In genomic region chr16:15355339-15355738, GRCm38 (mm10) we compare ENCODE assay signal across 20 mouse cellular contexts. TPM values are rescaled to one million over a fixed set of nuclear protein-coding genes. Genes with fewer than 3 reads are reported as not detected.
DNase-seq lines count a peak whose midpoint lies in the region; ATAC-seq lines count a peak whose summit lies in the region.
"Had no signal": no experiment of that assay in that cellular context is flagged by ENCODE, and none has a peak within 500 bp of the region (broad histone marks: within the 10 kb centered on the region; RNA-seq: fewer than 3 reads in every experiment).

No protein-coding gene starts in this region.

- no peaks in the 10 kb centered on the region for H3K9me3 ChIP-seq in heart, embryonic 12.5 days (replicated peaks)

- H3K4me1 ChIP-seq in heart, embryonic 12.5 days (replicated peaks) = 0 out of 2 replicates have a peak, but pooled peaks cover 4% of the 10 kb centered on the region

- DNase-seq in heart, adult 11 months = peak; percentile 85
- DNase-seq in lung, postnatal 10 days = peak; percentile 32
- DNase-seq in lung, postnatal 25 days (ENCODE audit: low spot score) = no peak
- peak; percentile 29 for DNase-seq in gastrocnemius, postnatal 25 days
- DNase-seq in cerebellum, adult 8-10 months = no peak
- no peak for DNase-seq in right cerebral cortex, adult 2 months (ENCODE audit: low spot score in 2 of 2)
- DNase-seq: adrenal gland, postnatal 14 days; cerebellum, adult 2 months; forebrain, postnatal 0 days; kidney, adult 11 months; kidney, postnatal 14 days; right cerebral cortex, postnatal 25 days had no signal

- no peak overlapping the region for H3K4me3 ChIP-seq in heart, embryonic 12.5 days
- H3K4me3 ChIP-seq: erythroblast, embryonic 14.5 days had no signal

- no peak overlapping the region for H3K9ac ChIP-seq in heart, embryonic 12.5 days
- H3K9ac ChIP-seq: forebrain, postnatal 0 days; hindbrain, embryonic 14.5 days had no signal

- H3K27ac ChIP-seq in heart, embryonic 12.5 days (ENCODE audit: poor library complexity, severe bottlenecking) = no peak overlapping the region
- H3K27ac ChIP-seq: hindbrain, embryonic 14.5 days had no signal

- no peak overlapping the region for H3K4me2 ChIP-seq in heart, embryonic 12.5 days
- H3K4me2 ChIP-seq: hindbrain, embryonic 14.5 days had no signal

- no peaks in the 10 kb centered on the region for H3K27me3 ChIP-seq in heart, embryonic 12.5 days (replicated peaks)

- no peak for ATAC-seq in heart, embryonic 12.5 days (ENCODE audit: insufficient number of reproducible peaks, low FRiP score)
- ATAC-seq: forebrain, postnatal 0 days had no signal

- no peaks in the 10 kb centered on the region for H3K36me3 ChIP-seq in heart, embryonic 12.5 days

- WGBS in heart, embryonic 12.5 days = 69% methylated on average over 1 of the region's 1 CpGs

RNA-seq across cellular contexts. Expression of gene Gm21897, which starts 38.1 kb away (rescaled TPM):
- polyA plus RNA-seq in heart, embryonic 12.5 days (2016; fragmentation: Nextera tagmentation; extraction: Ambion mirVana) = not detected in 2 replicates
- not detected for total RNA-seq in gastrocnemius, postnatal 25 days (2021)
- total RNA-seq: adrenal gland, postnatal 14 days; forebrain, postnatal 0 days; granulocyte monocyte progenitor cell, adult 5-6 weeks had no signal
- polyA plus RNA-seq: C2C12; cerebellum, adult 2 months; erythroblast, embryonic 14.5 days; forebrain, postnatal 0 days; hindbrain, embryonic 14.5 days; limb, embryonic 14.5 days; liver, embryonic 16.5 days; midbrain, embryonic 14.5 days had no signal

Comparison
In these comparisons a context has a peak if more than half of its experiments do, and no peak if none do; other contexts are left out.
1. DNase-seq: peak in heart, adult 11 months (single experiment), lung, postnatal 10 days (single experiment) and gastrocnemius, postnatal 25 days (single experiment); none in lung, postnatal 25 days (single experiment), cerebellum, adult 8-10 months (single experiment) and right cerebral cortex, adult 2 months (0 of 2).